Comparison of ENCODE assay signal across 25 mouse cellular contexts in genomic region chr11:62305866-62306265, GRCm38 (mm10). TPM values are rescaled to one million over a fixed set of nuclear protein-coding genes. Genes with fewer than 3 reads are reported as not detected.
DNase-seq lines count a peak whose midpoint lies in the region; ATAC-seq and TF ChIP-seq lines count a peak whose summit lies in the region.
"Had no signal": no experiment of that assay in that cellular context is flagged by ENCODE, and none has a peak within 500 bp of the region (broad histone marks: within the 10 kb centered on the region; RNA-seq: fewer than 3 reads in every experiment).

No protein-coding gene starts in this region.

- H3K9me3 ChIP-seq in heart, embryonic 12.5 days (replicated peaks), result no peaks in the 10 kb centered on the region
- no peaks in the 10 kb centered on the region for H3K9me3 ChIP-seq in neural tube, embryonic 15.5 days (replicated peaks)
- H3K9me3 ChIP-seq in midbrain, embryonic 15.5 days, result no peaks in the 10 kb centered on the region
- H3K9me3 ChIP-seq: embryonic facial prominence, embryonic 12.5 days; hindbrain, embryonic 12.5 days; limb, embryonic 12.5 days; neural tube, embryonic 13.5 days had no signal

- no peak overlapping the region for H3K4me3 ChIP-seq in heart, embryonic 12.5 days
- H3K4me3 ChIP-seq in embryonic fibroblast, embryonic 13.5 days (ENCODE audit: insufficient read depth, low read length), result no peak overlapping the region
- H3K4me3 ChIP-seq in neural tube, embryonic 15.5 days (replicated peaks), result no peak overlapping the region
- H3K4me3 ChIP-seq in midbrain, embryonic 15.5 days, result no peak overlapping the region
- H3K4me3 ChIP-seq: embryonic facial prominence, embryonic 12.5 days; erythroblast, embryonic 14.5 days; hindbrain, embryonic 12.5 days; limb, embryonic 12.5 days; myocyte; neural tube, embryonic 13.5 days had no signal

- DNase-seq in heart, adult 18-20 months, result peak; percentile 23 to 28
- DNase-seq in right cerebral cortex, adult 18-20 months, result peak; percentile 55
- DNase-seq in right cerebral cortex, postnatal 10 days (ENCODE audit: low spot score in 2 of 2), result no peak
- DNase-seq: cerebellum, adult 11-12 months; cerebellum, postnatal 10 days; gastrocnemius, postnatal 10 days; kidney, postnatal 25 days; liver, postnatal 0 days; spleen, adult 18-20 months had no signal

- TF ChIP-seq POLR2A in embryonic fibroblast, embryonic 13.5 days (IDR thresholded peaks at IDR 0.05; ENCODE audit: low read depth, low read length), result no peak

- H3K4me2 ChIP-seq in heart, embryonic 12.5 days, result no peak overlapping the region
- no peak overlapping the region for H3K4me2 ChIP-seq in neural tube, embryonic 15.5 days
- H3K4me2 ChIP-seq in midbrain, embryonic 15.5 days, result no peak overlapping the region
- H3K4me2 ChIP-seq: embryonic facial prominence, embryonic 12.5 days; hindbrain, embryonic 12.5 days; limb, embryonic 12.5 days; liver, embryonic 11.5 days; neural tube, embryonic 13.5 days had no signal

- no peak for TF ChIP-seq CTCF in embryonic fibroblast, embryonic 13.5 days (IDR thresholded peaks at IDR 0.05; ENCODE audit: borderline replicate concordance, insufficient read depth, low read length)

- H3K4me1 ChIP-seq in heart, embryonic 12.5 days (replicated peaks), result no peaks in the 10 kb centered on the region
- H3K4me1 ChIP-seq in embryonic fibroblast, embryonic 13.5 days (ENCODE audit: control insufficient read depth, insufficient read depth, low read length), result peaks cover 8% of the 10 kb centered on the region; the same call in 1 of the 2 replicates
- H3K4me1 ChIP-seq in neural tube, embryonic 15.5 days, result 0 out of 2 replicates have a peak, but pooled peaks cover 4% of the 10 kb centered on the region
- H3K4me1 ChIP-seq in midbrain, embryonic 15.5 days, result no peaks in the 10 kb centered on the region
- H3K4me1 ChIP-seq: embryonic facial prominence, embryonic 12.5 days; hindbrain, embryonic 12.5 days; limb, embryonic 12.5 days had no signal

- no peak overlapping the region for H3K9ac ChIP-seq in heart, embryonic 12.5 days
- H3K9ac ChIP-seq in neural tube, embryonic 15.5 days (replicated peaks), result no peak overlapping the region
- no peak overlapping the region for H3K9ac ChIP-seq in midbrain, embryonic 15.5 days
- H3K9ac ChIP-seq: embryonic facial prominence, embryonic 12.5 days; hindbrain, embryonic 12.5 days; limb, embryonic 12.5 days; liver, postnatal 0 days; neural tube, embryonic 13.5 days had no signal

- 93% methylated on average over 2 of the region's 2 CpGs for WGBS in heart, embryonic 12.5 days
- WGBS in neural tube, embryonic 15.5 days, result 93% methylated on average over 2 of the region's 2 CpGs
- WGBS in midbrain, embryonic 15.5 days, result 97% methylated on average over 2 of the region's 2 CpGs

- H3K27ac ChIP-seq in heart, embryonic 12.5 days (ENCODE audit: poor library complexity, severe bottlenecking), result no peak overlapping the region
- peak overlapping the region; percentile 61 for H3K27ac ChIP-seq in embryonic fibroblast, embryonic 13.5 days (ENCODE audit: insufficient read depth, low read length)
- H3K27ac ChIP-seq in neural tube, embryonic 15.5 days (replicated peaks), result no peak overlapping the region
- no peak overlapping the region for H3K27ac ChIP-seq in midbrain, embryonic 15.5 days
- H3K27ac ChIP-seq: embryonic facial prominence, embryonic 12.5 days; hindbrain, embryonic 12.5 days; limb, embryonic 12.5 days; macrophage; neural tube, embryonic 13.5 days had no signal

- no peak for ATAC-seq in heart, embryonic 12.5 days (ENCODE audit: insufficient number of reproducible peaks, low FRiP score)
- ATAC-seq in neural tube, embryonic 15.5 days (ENCODE audit: low FRiP score), result no peak
- no peak for ATAC-seq in midbrain, embryonic 15.5 days (replicated peaks)
- ATAC-seq: forebrain, embryonic 14.5 days; intestine, postnatal 0 days; liver, postnatal 0 days; lung, postnatal 0 days; midbrain, embryonic 16.5 days had no signal

- H3K27me3 ChIP-seq in heart, embryonic 12.5 days (replicated peaks), result no peaks in the 10 kb centered on the region
- no peaks in the 10 kb centered on the region for H3K27me3 ChIP-seq in neural tube, embryonic 15.5 days (replicated peaks)
- H3K27me3 ChIP-seq in midbrain, embryonic 15.5 days (replicated peaks), result no peaks in the 10 kb centered on the region
- H3K27me3 ChIP-seq: embryonic facial prominence, embryonic 12.5 days; hindbrain, embryonic 12.5 days; limb, embryonic 12.5 days; neural tube, embryonic 13.5 days had no signal

- peaks cover 48% of the 10 kb centered on the region for H3K36me3 ChIP-seq in heart, embryonic 12.5 days
- peaks cover 41% of the 10 kb centered on the region for H3K36me3 ChIP-seq in neural tube, embryonic 15.5 days
- peaks cover 12% of the 10 kb centered on the region for H3K36me3 ChIP-seq in midbrain, embryonic 15.5 days (replicated peaks)

RNA-seq across cellular contexts. Expression of gene Ttc19, which starts 24.6 kb away (rescaled TPM):
- 10 to 100 TPM; 42.8 to 46.0 TPM for total RNA-seq in heart, adult 18-20 months (2021)
- polyA plus RNA-seq in heart, embryonic 12.5 days (2016; fragmentation: Nextera tagmentation; extraction: Ambion mirVana), result 20.7 and 23.2 TPM in 2 replicates
- 46.3 and 50.5 TPM in 2 replicates for polyA plus RNA-seq in embryonic fibroblast, embryonic 13.5 days (2011; ENCODE audit: insufficient read length, low read depth, missing spikeins)
- 43.8 and 50.6 TPM in 2 replicates for polyA plus RNA-seq in neural tube, embryonic 15.5 days (2015; fragmentation: Nextera tagmentation; extraction: Ambion mirVana)
- polyA plus RNA-seq in midbrain, embryonic 15.5 days (2015; fragmentation: Nextera tagmentation; extraction: Ambion mirVana), result 42.7 and 48.4 TPM in 2 replicates

RNA-seq across cellular contexts. Expression of gene Zswim7, which starts 24.7 kb away (rescaled TPM):
- 10 to 100 TPM; 19.6 to 20.0 TPM for total RNA-seq in heart, adult 18-20 months (2021)
- 17.8 and 18.7 TPM in 2 replicates for polyA plus RNA-seq in heart, embryonic 12.5 days (2016; fragmentation: Nextera tagmentation; extraction: Ambion mirVana)
- polyA plus RNA-seq in embryonic fibroblast, embryonic 13.5 days (2011; ENCODE audit: insufficient read length, low read depth, missing spikeins), result 14.5 and 16.6 TPM in 2 replicates
- 17.3 and 19.4 TPM in 2 replicates for polyA plus RNA-seq in neural tube, embryonic 15.5 days (2015; fragmentation: Nextera tagmentation; extraction: Ambion mirVana)
- polyA plus RNA-seq in midbrain, embryonic 15.5 days (2015; fragmentation: Nextera tagmentation; extraction: Ambion mirVana), result 10.9 and 11.7 TPM in 2 replicates

RNA-seq across cellular contexts. Expression of gene Adora2b, which starts 57.1 kb away (rescaled TPM):
- total RNA-seq in heart, adult 18-20 months (2021), result 1 to 10 TPM; 1.2 to 1.6 TPM
- polyA plus RNA-seq in heart, embryonic 12.5 days (2016; fragmentation: Nextera tagmentation; extraction: Ambion mirVana), result 0.83 and 1.1 TPM in 2 replicates
- 7.5 and 14.5 TPM in 2 replicates for polyA plus RNA-seq in embryonic fibroblast, embryonic 13.5 days (2011; ENCODE audit: insufficient read length, low read depth, missing spikeins)
- polyA plus RNA-seq in neural tube, embryonic 15.5 days (2015; fragmentation: Nextera tagmentation; extraction: Ambion mirVana), result 7.1 and 7.5 TPM in 2 replicates
- 2.9 and 3.7 TPM in 2 replicates for polyA plus RNA-seq in midbrain, embryonic 15.5 days (2015; fragmentation: Nextera tagmentation; extraction: Ambion mirVana)

Comparison
In these comparisons a context has a peak if more than half of its experiments do, and no peak if none do; other contexts are left out.
1. DNase-seq: peak in heart, adult 18-20 months (2 of 2) and right cerebral cortex, adult 18-20 months (single experiment); none in right cerebral cortex, postnatal 10 days (0 of 2).